Mouse (Mus musculus): ENCODE data around the gene Gm6040. TPM values are rescaled to one million over a fixed set of nuclear protein-coding genes. Genes with fewer than 3 reads are reported as not detected.

Gene Gm6040
- not detected in 2 replicates for total RNA-seq (2017)

- no peak for ATAC-seq (replicated peaks in 1 of 2; ENCODE audit: insufficient read depth in 1 of 2, low FRiP score in 2 of 2, low TSS enrichment in 1 of 2, low read depth in 1 of 2, poor library complexity in 2 of 2, severe bottlenecking in 2 of 2)
Measured at GRCm38 (mm10) chr8:20921971-20922370, at the start of gene Gm6040. Gene Gm6040, minus strand, starts transcription at chr8:20922071.

DNA sequence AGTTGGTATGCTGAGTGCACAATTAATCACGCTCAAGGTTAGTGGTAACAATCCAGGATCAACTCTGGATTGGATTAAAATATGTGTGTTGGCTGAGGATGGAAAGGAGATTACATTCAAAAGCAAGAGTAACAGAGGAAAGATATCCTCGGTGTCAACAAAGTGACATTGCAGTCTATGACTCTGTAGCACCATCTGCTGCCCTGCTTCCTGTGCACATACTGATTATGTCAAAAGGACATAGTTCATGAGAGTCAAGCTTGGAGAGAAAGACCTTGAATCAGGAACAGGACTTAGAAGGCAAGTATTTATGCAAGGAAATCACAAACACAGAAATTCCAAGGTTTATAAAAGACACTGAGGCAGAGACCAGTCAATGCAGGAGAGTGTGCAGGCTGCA, 42.7 kb upstream of the Gm6040 start:
- ATAC-seq (replicated peaks in 1 of 2; ENCODE audit: insufficient read depth in 1 of 2, low FRiP score in 2 of 2, low TSS enrichment in 1 of 2, low read depth in 1 of 2, poor library complexity in 2 of 2, severe bottlenecking in 2 of 2) = no peak; a peak in 1 of 4 replicates

GRCm38 (mm10) chr8:20944610-20945009, 22.7 kb upstream of the Gm6040 start, which contains the start of gene AY761185:
Gene AY761185, minus strand, starts transcription at chr8:20944710.
- no peak for ATAC-seq (replicated peaks in 1 of 2; ENCODE audit: insufficient read depth in 1 of 2, low FRiP score in 2 of 2, low TSS enrichment in 1 of 2, low read depth in 1 of 2, poor library complexity in 2 of 2, severe bottlenecking in 2 of 2)

- ATAC-seq (replicated peaks in 1 of 2; ENCODE audit: insufficient read depth in 1 of 2, low FRiP score in 2 of 2, low TSS enrichment in 1 of 2, low read depth in 1 of 2, poor library complexity in 2 of 2, severe bottlenecking in 2 of 2) = no peak; a peak in 1 of 4 replicates
Measured at GRCm38 (mm10) chr8:20912288-20912687, 9.6 kb downstream of the Gm6040 start.

- peak; percentile 42 to 66; a peak in 3 of 4 replicates for ATAC-seq (replicated peaks in 1 of 2; ENCODE audit: insufficient read depth in 1 of 2, low FRiP score in 2 of 2, low TSS enrichment in 1 of 2, low read depth in 1 of 2, poor library complexity in 2 of 2, severe bottlenecking in 2 of 2)
Measured at GRCm38 (mm10) chr8:20908256-20908655, 13.6 kb downstream of the Gm6040 start.

DNA sequence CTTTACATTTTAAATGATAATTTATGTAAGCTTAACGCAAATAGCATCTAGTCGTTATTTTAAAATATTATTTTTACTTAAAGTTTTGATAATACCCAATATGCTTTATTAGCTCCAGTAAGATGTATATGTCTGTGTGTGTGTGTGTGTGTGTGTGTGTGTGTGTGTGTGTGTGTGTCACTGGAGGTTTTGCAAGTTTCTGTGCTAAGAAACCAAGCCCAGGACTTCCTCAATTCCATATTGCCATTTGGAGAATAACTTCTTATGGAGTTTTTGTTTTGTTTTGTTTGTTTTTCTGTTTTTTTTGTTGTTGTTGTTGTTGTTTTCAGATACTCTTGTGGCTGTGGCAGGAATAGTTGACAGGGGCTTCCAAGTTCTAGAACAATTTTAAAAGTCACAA, 14.8 kb downstream of the Gm6040 start:
- no peak for ATAC-seq (replicated peaks in 1 of 2; ENCODE audit: insufficient read depth in 1 of 2, low FRiP score in 2 of 2, low TSS enrichment in 1 of 2, low read depth in 1 of 2, poor library complexity in 2 of 2, severe bottlenecking in 2 of 2)

GRCm38 (mm10) chr8:20902527-20902926, 19.3 kb downstream of the Gm6040 start, which contains the start of gene Gm15056:
Gene Gm15056, minus strand, starts transcription at chr8:20902627.
- no peak for ATAC-seq (replicated peaks in 1 of 2; ENCODE audit: insufficient read depth in 1 of 2, low FRiP score in 2 of 2, low TSS enrichment in 1 of 2, low read depth in 1 of 2, poor library complexity in 2 of 2, severe bottlenecking in 2 of 2)

GRCm38 (mm10) chr8:20892369-20892768, 29.5 kb downstream of the Gm6040 start, which contains the start of gene Defb33:
Gene Defb33, plus strand, starts transcription at chr8:20892669.
- ATAC-seq (replicated peaks in 1 of 2; ENCODE audit: insufficient read depth in 1 of 2, low FRiP score in 2 of 2, low TSS enrichment in 1 of 2, low read depth in 1 of 2, poor library complexity in 2 of 2, severe bottlenecking in 2 of 2) = no peak

- no peak for ATAC-seq (replicated peaks in 1 of 2; ENCODE audit: insufficient read depth in 1 of 2, low FRiP score in 2 of 2, low TSS enrichment in 1 of 2, low read depth in 1 of 2, poor library complexity in 2 of 2, severe bottlenecking in 2 of 2)
Measured at GRCm38 (mm10) chr8:20874608-20875007, 47.3 kb downstream of the Gm6040 start.

Other genes with a start within 250 kb of the Gm6040 start
- gene Defb33, start 29.4 kb downstream of the Gm6040 start, total RNA-seq (2017) = not detected in 2 replicates
- gene Gm15056, start 19.4 kb downstream of the Gm6040 start, total RNA-seq (2017) = not detected in 2 replicates
- gene AY761185, start 22.6 kb upstream of the Gm6040 start, total RNA-seq (2017) = not detected in 2 replicates
- not detected in 2 replicates for gene Defa21, start 103.5 kb upstream of the Gm6040 start, total RNA-seq (2017)
- gene Defa23, start 133.0 kb upstream of the Gm6040 start, total RNA-seq (2017) = not detected in 2 replicates
- gene Defa35, start 143.0 kb upstream of the Gm6040 start, total RNA-seq (2017) = not detected in 2 replicates
- not detected in 2 replicates for gene Defa25, start 162.4 kb upstream of the Gm6040 start, total RNA-seq (2017)
- not detected in 2 replicates for gene Gm14851, start 174.0 kb upstream of the Gm6040 start, total RNA-seq (2017)
- gene Defa30, start 212.6 kb upstream of the Gm6040 start, total RNA-seq (2017) = not detected in 2 replicates
- gene Defa22, start 240.2 kb upstream of the Gm6040 start, total RNA-seq (2017) = not detected in 2 replicates

Measured in hematopoietic stem cell, adult 5-6 weeks (primary cell).